Mouse (Mus musculus): ENCODE data around the gene Tat. TPM values are rescaled to one million over a fixed set of nuclear protein-coding genes. Genes with fewer than 3 reads are reported as not detected.

The Tat gene
- total and polyA plus RNA-seq, 2 experiments from 2014 or later, result 0.14 TPM; not detected in 1

DNA sequence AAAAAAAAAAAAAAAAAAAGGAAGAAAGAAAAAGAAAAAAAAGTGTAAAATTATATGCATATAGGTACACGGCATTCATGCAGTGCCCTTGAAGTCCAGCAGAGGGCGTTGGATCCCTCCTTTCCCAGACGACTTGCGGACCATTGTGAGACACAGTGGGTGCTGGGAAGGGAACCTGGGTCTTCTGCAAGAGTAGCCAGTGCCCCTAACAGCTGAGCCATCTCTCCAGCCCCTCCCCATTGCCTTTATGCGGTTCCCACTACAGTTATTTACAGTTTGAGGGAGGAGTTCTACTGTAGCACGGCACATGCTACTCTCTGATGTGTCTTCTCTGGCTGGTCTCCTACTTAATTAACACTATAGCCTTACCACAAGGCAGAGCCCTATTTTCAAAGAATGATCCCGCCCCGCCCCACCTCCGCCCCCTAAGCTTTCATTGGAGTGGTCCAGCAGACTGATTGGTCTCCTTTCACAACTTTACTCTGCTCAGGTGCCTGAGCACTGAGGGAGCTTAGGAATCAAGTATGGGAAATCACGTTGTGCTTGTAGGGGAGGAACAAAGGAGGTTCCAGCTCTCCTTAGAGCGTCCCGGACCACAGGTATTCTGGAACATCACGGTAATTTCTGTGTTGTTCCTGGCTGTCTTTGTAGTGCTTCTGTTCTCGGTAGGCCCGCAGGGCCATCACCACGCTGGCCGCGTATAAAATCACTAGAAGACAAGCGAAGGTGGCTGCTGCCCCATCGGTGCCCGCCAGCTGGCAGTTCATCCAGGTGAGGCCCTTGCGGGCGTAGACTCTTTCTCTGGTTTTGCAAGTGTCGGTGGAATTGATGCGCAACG, 42.6 kb upstream of the Tat start:
- Histone ChIP-seq H3K4me1 (ENCODE audit: insufficient read depth, low read length) (peaks cover 2% of the 10 kb centered on the region), H3K9ac (replicated peaks; ENCODE audit: low read length, poor library complexity, severe bottlenecking) (peak overlapping the region; percentile 63), H3K27me3 (ENCODE audit: insufficient read depth, low read length) (no peaks in the 10 kb centered on the region), H3K9me3 (ENCODE audit: low read length) (no peaks in the 10 kb centered on the region), H3K4me3 (ENCODE audit: low read depth, low read length) (peak overlapping the region; percentile 40), H3K4me2 (ENCODE audit: low read depth, low read length, poor library complexity, severe bottlenecking) (peak overlapping the region; percentile 64), H3K36me3 (ENCODE audit: insufficient read depth, low read length) (0 out of 2 replicates have a peak, but pooled peaks cover 4% of the 10 kb centered on the region), H3K27ac (ENCODE audit: low read depth, low read length) (peak overlapping the region; percentile 79)
- DNase-seq (ENCODE audit: low spot score) (peak; percentile 63), ATAC-seq (ENCODE audit: low FRiP score) (peak; percentile 69; the same call in 1 of the 2 replicates)
- TF ChIP-seq CTCF (IDR thresholded peaks at IDR 0.05), result peak; percentile 84
- WGBS, result 2% methylated on average over 26 of the region's 26 CpGs

- H3K27me3 ChIP-seq (ENCODE audit: insufficient read depth, low read length), result no peaks in the 10 kb centered on the region
- peak overlapping the region; percentile 64 for H3K4me2 ChIP-seq (ENCODE audit: low read depth, low read length, poor library complexity, severe bottlenecking)
- ATAC-seq (ENCODE audit: low FRiP score) (peak; percentile 52; the same call in 1 of the 2 replicates), DNase-seq (ENCODE audit: low spot score) (no peak)
- H3K9me3 ChIP-seq (ENCODE audit: low read length), result no peaks in the 10 kb centered on the region
- WGBS, result 7% methylated on average over 19 of the region's 19 CpGs
- H3K4me1 ChIP-seq (ENCODE audit: insufficient read depth, low read length), result peaks cover 2% of the 10 kb centered on the region
- H3K36me3 ChIP-seq (ENCODE audit: insufficient read depth, low read length), result 0 out of 2 replicates have a peak, but pooled peaks cover 3% of the 10 kb centered on the region
- no peak for TF ChIP-seq CTCF (IDR thresholded peaks at IDR 0.05)
- peak overlapping the region; percentile 63 for H3K9ac ChIP-seq (replicated peaks; ENCODE audit: low read length, poor library complexity, severe bottlenecking)
- peak overlapping the region; percentile 79 for H3K27ac ChIP-seq (ENCODE audit: low read depth, low read length)
- peak overlapping the region; percentile 40 for H3K4me3 ChIP-seq (ENCODE audit: low read depth, low read length)
Measured at GRCm38 (mm10) chr8:109948285-109948564, 42.0 kb upstream of the Tat start.

GRCm38 (mm10) chr8:109952171-109952570, 38.1 kb upstream of the Tat start:
- peaks cover 2% of the 10 kb centered on the region for H3K4me1 ChIP-seq (ENCODE audit: insufficient read depth, low read length)
- no peaks in the 10 kb centered on the region for H3K9me3 ChIP-seq (ENCODE audit: low read length)
- no peak for TF ChIP-seq CTCF (IDR thresholded peaks at IDR 0.05)
- no peak for ATAC-seq (ENCODE audit: low FRiP score)
- no peak overlapping the region for H3K27ac ChIP-seq (ENCODE audit: low read depth, low read length)
- H3K4me3 ChIP-seq (ENCODE audit: low read depth, low read length), result no peak overlapping the region
- DNase-seq (ENCODE audit: low spot score), result no peak
- WGBS, result 60% methylated on average over 7 of the region's 7 CpGs
- H3K4me2 ChIP-seq (ENCODE audit: low read depth, low read length, poor library complexity, severe bottlenecking), result no peak overlapping the region
- no peaks in the 10 kb centered on the region for H3K36me3 ChIP-seq (ENCODE audit: insufficient read depth, low read length)
- no peaks in the 10 kb centered on the region for H3K27me3 ChIP-seq (ENCODE audit: insufficient read depth, low read length)
- H3K9ac ChIP-seq (replicated peaks; ENCODE audit: low read length, poor library complexity, severe bottlenecking), result no peak overlapping the region

DNA sequence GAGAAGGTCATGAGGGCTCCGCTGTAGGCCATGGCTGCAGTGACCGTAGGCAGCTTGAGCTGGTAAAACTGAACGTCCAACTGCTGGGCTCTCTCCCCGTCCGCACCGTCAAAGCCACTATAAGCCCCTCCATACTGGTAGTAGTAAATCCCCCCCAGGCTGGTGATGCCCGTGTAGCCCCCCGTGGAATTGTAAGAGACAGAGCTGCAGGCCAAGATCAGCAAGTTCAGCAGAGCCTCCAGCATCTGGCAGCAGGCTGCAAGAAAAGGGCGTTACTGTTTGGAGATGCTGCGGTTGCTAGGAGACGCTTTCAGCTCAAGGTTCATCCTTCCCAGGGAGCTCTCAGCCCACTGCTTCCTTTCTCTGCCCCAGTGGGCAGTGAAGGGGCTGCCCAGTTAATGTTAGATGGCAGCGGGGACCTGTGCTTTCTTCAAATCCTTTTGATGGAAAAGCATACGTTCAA, 35.7 kb upstream of the Tat start:
- Histone ChIP-seq H3K4me3 (ENCODE audit: low read depth, low read length) (no peak overlapping the region), H3K27ac (ENCODE audit: low read depth, low read length) (peak overlapping the region; percentile 55; the same call in 1 of the 2 replicates), H3K9ac (replicated peaks; ENCODE audit: low read length, poor library complexity, severe bottlenecking) (no peak overlapping the region), H3K27me3 (ENCODE audit: insufficient read depth, low read length) (no peaks in the 10 kb centered on the region), H3K4me1 (ENCODE audit: insufficient read depth, low read length) (peaks cover 2% of the 10 kb centered on the region), H3K36me3 (ENCODE audit: insufficient read depth, low read length) (no peaks in the 10 kb centered on the region), H3K4me2 (ENCODE audit: low read depth, low read length, poor library complexity, severe bottlenecking) (no peak overlapping the region), H3K9me3 (ENCODE audit: low read length) (no peaks in the 10 kb centered on the region)
- TF ChIP-seq CTCF (IDR thresholded peaks at IDR 0.05), result no peak; the same call in 1 of the 2 replicates
- DNase-seq (ENCODE audit: low spot score), result peak; percentile 80
- WGBS, result 23% methylated on average over 13 of the region's 13 CpGs
- peak; percentile 71; the same call in 1 of the 2 replicates for ATAC-seq (ENCODE audit: low FRiP score)

DNA sequence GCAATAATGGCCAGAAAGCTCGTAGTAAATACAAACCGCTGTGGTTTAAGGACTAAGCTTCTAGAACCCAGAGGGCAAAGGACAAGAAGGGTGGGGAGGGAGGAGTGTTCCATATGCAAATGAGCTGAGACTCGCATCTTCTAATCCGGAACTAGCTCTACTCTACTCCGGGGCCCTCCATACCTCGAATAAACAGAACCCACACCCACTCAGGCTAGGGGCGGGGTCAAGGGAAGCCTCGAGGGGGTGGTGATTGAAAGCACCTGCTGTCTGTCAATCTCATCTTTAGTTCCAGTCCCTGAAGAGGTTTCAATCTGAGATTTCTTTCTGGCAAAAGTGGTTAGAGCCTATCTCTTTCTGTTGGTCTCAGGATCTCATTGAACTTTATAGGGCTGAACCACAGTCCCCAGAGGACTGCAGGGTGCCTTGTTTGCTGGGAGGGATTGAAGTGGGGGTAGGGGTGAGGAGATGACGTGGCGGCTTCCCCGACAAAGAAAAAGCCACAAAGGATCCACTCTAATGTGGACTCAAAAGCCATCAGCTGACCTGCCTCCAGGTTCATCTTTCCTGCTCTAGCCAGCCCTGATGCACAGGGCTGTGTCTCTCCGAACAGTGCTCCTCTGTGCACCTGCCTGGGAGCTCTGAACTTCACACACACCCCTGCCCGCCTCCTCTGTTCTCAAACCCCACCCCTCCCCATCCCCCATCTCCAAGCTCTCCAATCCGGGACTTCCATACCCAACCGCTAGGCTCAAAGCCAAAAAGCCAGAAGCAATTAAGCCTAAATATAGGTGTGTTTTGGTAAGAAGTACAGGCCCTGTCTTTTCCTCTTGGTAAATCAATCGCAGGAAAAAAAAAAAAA, 32.8 kb upstream of the Tat start:
- Histone ChIP-seq H3K9me3 (ENCODE audit: low read length) (no peaks in the 10 kb centered on the region), H3K27ac (ENCODE audit: low read depth, low read length) (no peak overlapping the region), H3K4me2 (ENCODE audit: low read depth, low read length, poor library complexity, severe bottlenecking) (no peak overlapping the region), H3K4me3 (ENCODE audit: low read depth, low read length) (no peak overlapping the region), H3K36me3 (ENCODE audit: insufficient read depth, low read length) (no peaks in the 10 kb centered on the region), H3K27me3 (ENCODE audit: insufficient read depth, low read length) (peaks cover 14% of the 10 kb centered on the region), H3K9ac (replicated peaks; ENCODE audit: low read length, poor library complexity, severe bottlenecking) (no peak overlapping the region), H3K4me1 (ENCODE audit: insufficient read depth, low read length) (no peaks in the 10 kb centered on the region)
- DNase-seq (ENCODE audit: low spot score), result peak; percentile 44
- no peak for ATAC-seq (ENCODE audit: low FRiP score)
- TF ChIP-seq CTCF (IDR thresholded peaks at IDR 0.05), result no peak
- WGBS, result 8% methylated on average over 16 of the region's 16 CpGs

Data from midbrain, postnatal 0 days (tissue).